Mouse (Mus musculus): ENCODE results near the gene Lhx5.

Lhx5 gene

DNA sequence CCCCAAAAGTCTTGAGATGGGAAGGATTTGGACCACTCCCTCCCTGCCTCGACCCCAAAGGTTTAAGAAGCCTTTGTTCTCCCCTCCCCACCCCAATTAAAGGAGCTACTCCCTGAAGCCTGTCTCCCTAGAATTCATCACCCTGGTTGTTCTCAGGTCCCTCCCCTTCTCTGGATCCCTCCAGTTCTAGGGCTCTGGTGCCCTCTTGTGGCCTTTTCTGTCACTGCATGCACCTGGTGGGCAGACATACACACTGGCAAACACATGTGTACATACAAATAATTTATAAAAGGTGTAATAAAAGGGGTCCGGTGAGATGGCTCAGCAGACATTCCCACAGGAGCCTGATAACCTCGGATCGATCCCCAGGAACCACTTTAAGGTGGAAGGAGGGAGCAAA lies 32.8 kb downstream of the Lhx5 start:
- no peak for DNase-seq (ENCODE audit: low spot score in 2 of 2)

DNA sequence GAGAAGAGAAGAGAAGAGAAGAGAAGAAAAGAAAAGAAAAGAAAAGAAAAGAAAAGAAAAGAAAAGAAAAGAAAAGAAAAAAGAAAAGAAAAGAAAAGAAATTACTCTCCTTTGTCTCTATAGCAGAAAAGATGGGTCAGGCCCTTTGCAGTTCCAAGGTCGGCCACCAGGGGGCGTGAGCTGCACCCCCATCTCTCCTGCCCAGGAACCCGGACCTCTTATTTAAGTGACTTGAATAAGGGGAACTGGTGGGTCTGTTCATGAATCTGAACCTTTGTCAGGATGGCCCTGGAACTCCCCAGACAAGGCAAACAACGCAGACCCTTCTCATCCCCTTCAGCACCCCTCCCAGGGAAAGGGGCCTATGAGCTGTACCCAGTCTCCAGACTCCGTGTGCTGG lies 33.6 kb downstream of the Lhx5 start:
- no peak for DNase-seq (ENCODE audit: low spot score in 2 of 2)

DNA sequence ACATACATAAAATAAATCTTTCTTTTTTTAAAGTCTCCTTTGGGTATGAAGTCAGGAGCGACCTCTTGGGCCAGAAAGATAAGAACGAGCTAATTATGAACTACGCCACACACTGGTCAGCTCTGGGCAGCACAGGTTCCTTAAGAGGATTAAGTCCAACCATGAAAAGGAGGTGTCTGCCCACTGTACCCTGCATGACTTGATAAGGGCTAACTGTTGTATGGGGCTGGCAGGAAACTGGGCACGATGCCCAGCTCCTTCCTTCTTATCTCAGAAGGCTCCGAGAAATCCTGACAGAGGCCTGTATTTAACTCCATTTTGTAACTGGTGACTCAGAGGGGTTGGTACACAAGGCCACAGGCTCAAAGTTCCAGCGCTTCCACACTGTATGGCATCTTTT lies 34.4 kb downstream of the Lhx5 start:
- peak in 1 of 2 experiments; percentile 29 for DNase-seq (ENCODE audit: low spot score in 2 of 2)

GRCm38 (mm10) chr5:120467026-120467425 lies 35.5 kb downstream of the Lhx5 start:
- DNase-seq (ENCODE audit: low spot score in 2 of 2): no peak

- no peak for DNase-seq (ENCODE audit: low spot score in 2 of 2)
These were observed 36.8 kb downstream of the Lhx5 start for GRCm38 (mm10) chr5:120468336-120468735.

- no peak for DNase-seq (ENCODE audit: low spot score in 2 of 2)
These were observed 37.3 kb downstream of the Lhx5 start for GRCm38 (mm10) chr5:120468830-120469229.

- no peak for DNase-seq (ENCODE audit: low spot score in 2 of 2)
These were observed 40.0 kb downstream of the Lhx5 start for GRCm38 (mm10) chr5:120471538-120471937.

DNA sequence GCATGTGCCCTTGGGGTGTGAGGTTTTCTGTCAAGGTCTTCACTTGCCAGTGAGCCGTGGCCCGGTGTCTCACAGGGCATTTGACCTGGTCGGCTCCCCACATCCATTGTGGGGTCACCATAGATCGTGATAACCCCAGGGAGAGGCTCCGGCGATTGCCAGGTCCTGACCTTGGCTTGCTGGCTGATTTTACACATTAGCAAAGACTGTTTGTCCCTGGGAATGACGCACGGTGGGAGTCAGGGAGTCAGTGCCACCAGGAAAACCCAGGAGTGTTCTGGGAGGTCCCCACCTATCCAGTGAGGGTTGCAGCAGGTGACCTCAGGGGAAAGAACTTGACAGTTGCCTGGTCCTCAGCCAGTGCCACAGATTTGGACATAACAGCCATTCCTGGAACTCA lies 41.3 kb downstream of the Lhx5 start, which contains the start of gene Sdsl:
Sdsl (minus strand) TSS at position 41 of the 400 bp plus-strand sequence.
- DNase-seq (ENCODE audit: low spot score in 2 of 2): no peak

GRCm38 (mm10) chr5:120473361-120473760 lies 41.9 kb downstream of the Lhx5 start:
- no peak for DNase-seq (ENCODE audit: low spot score in 2 of 2)

GRCm38 (mm10) chr5:120475861-120476260 lies 44.4 kb downstream of the Lhx5 start:
- DNase-seq (ENCODE audit: low spot score in 2 of 2): no peak

- no peak for DNase-seq (ENCODE audit: low spot score in 2 of 2)
These were observed 44.8 kb downstream of the Lhx5 start, which contains the start of gene Sds for GRCm38 (mm10) chr5:120476296-120476695. Gene Sds, plus strand, starts transcription at chr5:120476526.

- no peak for DNase-seq (ENCODE audit: low spot score in 2 of 2)
These were observed 46.5 kb downstream of the Lhx5 start for GRCm38 (mm10) chr5:120477993-120478392.

- DNase-seq (ENCODE audit: low spot score in 2 of 2): no peak
These were observed 48.0 kb downstream of the Lhx5 start for GRCm38 (mm10) chr5:120479538-120479937.

DNA sequence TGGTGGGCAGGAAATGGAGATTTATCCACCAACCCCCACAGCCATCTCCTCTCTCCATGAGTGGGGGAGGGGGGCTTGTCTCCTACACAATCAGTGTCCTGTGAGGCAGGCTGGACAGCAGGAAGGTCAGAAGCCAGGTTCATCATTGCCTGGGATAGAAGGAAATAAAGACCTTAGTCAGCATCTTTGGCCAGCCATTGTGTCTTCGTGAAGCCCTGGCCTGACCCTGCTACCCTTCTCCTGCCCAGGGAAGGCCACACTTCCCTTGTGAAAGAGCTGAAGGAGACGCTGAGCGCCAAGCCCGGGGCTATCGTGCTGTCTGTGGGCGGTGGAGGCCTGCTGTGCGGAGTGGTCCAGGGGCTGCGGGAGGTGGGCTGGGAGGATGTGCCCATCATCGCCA lies 49.7 kb downstream of the Lhx5 start:
- peak in 1 of 2 experiments; percentile 50 for DNase-seq (ENCODE audit: low spot score in 2 of 2)

DNA sequence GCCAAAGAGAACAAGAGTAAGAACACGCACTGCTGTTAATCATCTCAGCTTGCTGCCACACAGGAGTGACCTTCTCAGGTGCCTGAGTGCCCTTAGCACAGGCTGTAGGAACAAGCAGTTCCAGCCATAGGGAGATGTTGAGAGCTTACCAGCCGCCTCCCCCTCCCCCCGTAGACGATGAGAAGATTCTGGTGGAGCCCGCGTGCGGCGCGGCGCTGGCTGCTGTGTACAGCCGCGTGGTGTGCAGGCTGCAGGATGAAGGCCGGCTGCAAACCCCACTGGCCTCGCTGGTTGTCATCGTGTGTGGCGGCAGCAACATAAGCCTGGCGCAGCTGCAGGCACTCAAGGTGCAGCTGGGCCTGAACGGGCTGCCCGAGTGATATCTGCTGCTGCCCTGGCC lies 51.9 kb downstream of the Lhx5 start:
- peak in 1 of 2 experiments; percentile 41 for DNase-seq (ENCODE audit: low spot score in 2 of 2)

GRCm38 (mm10) chr5:120487844-120488243 lies 56.3 kb downstream of the Lhx5 start:
- DNase-seq (ENCODE audit: low spot score in 2 of 2): no peak

DNA sequence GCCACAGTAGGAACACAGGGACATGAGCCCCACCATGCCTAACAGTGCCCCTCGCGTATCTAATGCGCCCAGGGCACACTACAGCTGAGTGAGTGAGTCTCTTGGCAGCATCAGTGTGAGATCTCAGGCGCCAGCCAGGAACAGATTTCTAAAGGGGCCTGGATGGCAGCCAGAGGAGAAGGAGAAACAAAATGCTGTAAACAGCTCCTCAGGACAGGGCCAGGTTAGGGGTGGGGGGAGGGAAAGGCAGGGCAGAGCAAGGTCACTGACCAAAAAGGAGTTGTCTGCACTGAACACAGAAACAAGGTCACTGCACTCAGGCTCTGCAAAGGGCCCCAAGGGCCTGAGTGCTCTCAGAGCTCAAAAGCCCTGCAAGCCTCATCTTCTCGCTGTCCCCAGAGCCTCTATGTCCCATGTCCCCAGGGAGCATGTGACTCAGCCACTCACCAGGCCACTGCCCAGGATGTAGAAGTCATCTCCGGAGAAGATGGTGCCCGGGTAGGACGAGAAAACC lies 59.2 kb downstream of the Lhx5 start:
- peak; percentile 79 to 80 for DNase-seq (ENCODE audit: low spot score in 2 of 2)
